Mouse (Mus musculus) thymus, adult 2 months (tissue): ENCODE measurements around the gene Lmo7. TPM values are rescaled to one million over a fixed set of nuclear protein-coding genes. Genes with fewer than 3 reads are reported as not detected.

Experiments used
- DNase-seq: peaks from one replicate; pipeline ENCODE4 v3.0.0; 2021
- H3K27ac ChIP-seq: fragments of 200-500 bp; 2 replicates; pipeline ENCODE4 v1.5.1; 2012; ENCODE audit warnings: low read length, control low read depth; ENCODE audit not compliant: control insufficient read depth, insufficient read depth
- H3K27me3 ChIP-seq: fragments of 200-500 bp; 2 replicates; pipeline ENCODE4 v1.6.1; 2012; ENCODE audit warnings: mild to moderate bottlenecking, low read length, moderate library complexity, mixed read lengths; ENCODE audit not compliant: control insufficient read depth, insufficient read depth
- H3K36me3 ChIP-seq: fragments of 200-500 bp; 2 replicates; pipeline ENCODE4 v1.6.1; 2012; ENCODE audit warnings: mild to moderate bottlenecking, low read length, moderate library complexity; ENCODE audit not compliant: control insufficient read depth, insufficient read depth
- H3K4me1 ChIP-seq: fragments of 200-500 bp; replicated peaks from 2 replicates; pipeline ENCODE4 v1.6.1; 2012; ENCODE audit warnings: low read length; ENCODE audit not compliant: control insufficient read depth, insufficient read depth
- H3K4me3 ChIP-seq: fragments of 200-500 bp; 2 replicates; pipeline ENCODE4 v1.5.1; 2012; ENCODE audit warnings: mild to moderate bottlenecking, low read length, control low read depth, moderate library complexity; ENCODE audit not compliant: control insufficient read depth, insufficient read depth
- CTCF ChIP-seq: fragments of 200-500 bp; IDR thresholded peaks from 2 replicates; pipeline ENCODE4 v1.5.1; 2012; ENCODE audit warnings: mild to moderate bottlenecking, control low read depth, low read length, moderate library complexity, borderline replicate concordance; ENCODE audit not compliant: control insufficient read depth, poor library complexity, insufficient read depth; ENCODE audit errors: extremely low read depth
- POLR2A ChIP-seq: fragments of 200-500 bp; IDR thresholded peaks from 2 replicates; pipeline ENCODE4 v1.6.1; 2012; ENCODE audit warnings: mild to moderate bottlenecking, low read length, control low read depth, moderate library complexity; ENCODE audit not compliant: control insufficient read depth, poor library complexity, insufficient read depth; ENCODE audit errors: extremely low read depth
- WGBS: fragments of 180-500 bp; shearing (Covaris S2); methylation state at CpG from one replicate; pipeline ENCODE4 v1.1.7; 2018; 5-methylcytosine and 5-hydroxymethylcytosine counted together
- polyA plus RNA-seq: library from polyadenylated mRNA; depleted of rRNA; stranded (reverse); fragments of >200 nt; gene quantifications from 2 replicates; pipeline ENCODE4 v1.2.3, GENCODE M21; 2012

Gene Lmo7
- polyA plus RNA-seq, 1 experiment: 13.2 TPM

- no peaks in the 10 kb centered on the region for H3K27me3 ChIP-seq
- TF ChIP-seq POLR2A (no peak), CTCF (no peak)
- no peaks in the 10 kb centered on the region for H3K4me1 ChIP-seq
- H3K36me3 ChIP-seq: no peaks in the 10 kb centered on the region
- WGBS: 33% methylated on average over 1 of the region's 1 CpGs
- H3K4me3 ChIP-seq: no peak overlapping the region
- DNase-seq: no peak
- H3K27ac ChIP-seq: no peak overlapping the region
These were observed 32.5 kb downstream of the Lmo7 start for GRCm38 (mm10) chr14:101762267-101762666.

GRCm38 (mm10) chr14:101763762-101764295, 34.1 kb downstream of the Lmo7 start:
- no peaks in the 10 kb centered on the region for H3K4me1 ChIP-seq
- no peak for DNase-seq
- H3K27ac ChIP-seq: no peak overlapping the region
- no peak overlapping the region for H3K4me3 ChIP-seq
- H3K36me3 ChIP-seq: no peaks in the 10 kb centered on the region
- TF ChIP-seq POLR2A (no peak), CTCF (no peak)
- WGBS: 79% methylated on average over 3 of the region's 3 CpGs
- H3K27me3 ChIP-seq: no peaks in the 10 kb centered on the region

GRCm38 (mm10) chr14:101771336-101771735, 41.6 kb downstream of the Lmo7 start:
- no peak overlapping the region for H3K4me3 ChIP-seq
- TF ChIP-seq CTCF: no peak
- TF ChIP-seq POLR2A: no peak
- no peaks in the 10 kb centered on the region for H3K36me3 ChIP-seq
- H3K4me1 ChIP-seq: no peaks in the 10 kb centered on the region
- H3K27me3 ChIP-seq: no peaks in the 10 kb centered on the region
- H3K27ac ChIP-seq: no peak overlapping the region
- 92% methylated on average over 5 of the region's 5 CpGs for WGBS
- DNase-seq: no peak

- Histone ChIP-seq H3K36me3 (no peaks in the 10 kb centered on the region), H3K27me3 (no peaks in the 10 kb centered on the region), H3K27ac (no peak overlapping the region), H3K4me1 (no peaks in the 10 kb centered on the region), H3K4me3 (no peak overlapping the region)
- WGBS: 95% methylated on average over 6 of the region's 6 CpGs
- no peak for TF ChIP-seq POLR2A
- TF ChIP-seq CTCF: no peak
- DNase-seq: no peak
These were observed 42.0 kb downstream of the Lmo7 start for GRCm38 (mm10) chr14:101771756-101772155.

GRCm38 (mm10) chr14:101774631-101775030, 44.9 kb downstream of the Lmo7 start:
- Histone ChIP-seq H3K27me3 (no peaks in the 10 kb centered on the region), H3K4me1 (no peaks in the 10 kb centered on the region), H3K27ac (no peak overlapping the region), H3K36me3 (no peaks in the 10 kb centered on the region), H3K4me3 (no peak overlapping the region)
- DNase-seq: peak; percentile 14
- TF ChIP-seq CTCF (no peak), POLR2A (no peak)
- WGBS: 58% methylated on average over 4 of the region's 4 CpGs

GRCm38 (mm10) chr14:101776296-101777128, 46.8 kb downstream of the Lmo7 start:
- WGBS: 73% methylated on average over 4 of the region's 4 CpGs
- H3K27ac ChIP-seq: no peak overlapping the region
- TF ChIP-seq CTCF: no peak
- no peak for TF ChIP-seq POLR2A
- no peaks in the 10 kb centered on the region for H3K27me3 ChIP-seq
- H3K4me3 ChIP-seq: no peak overlapping the region
- H3K4me1 ChIP-seq: no peaks in the 10 kb centered on the region
- no peaks in the 10 kb centered on the region for H3K36me3 ChIP-seq
- DNase-seq: no peak

GRCm38 (mm10) chr14:101777129-101777493, 47.4 kb downstream of the Lmo7 start:
- Histone ChIP-seq H3K27ac (no peak overlapping the region), H3K4me1 (no peaks in the 10 kb centered on the region), H3K27me3 (no peaks in the 10 kb centered on the region), H3K4me3 (no peak overlapping the region), H3K36me3 (no peaks in the 10 kb centered on the region)
- DNase-seq: no peak
- TF ChIP-seq POLR2A (no peak), CTCF (no peak)
- WGBS: 93% methylated on average over 3 of the region's 3 CpGs

GRCm38 (mm10) chr14:101778426-101778825, 48.7 kb downstream of the Lmo7 start:
- 92% methylated on average over 3 of the region's 3 CpGs for WGBS

More at GRCm38 (mm10) chr14:101778426-101778825, 48.7 kb downstream of the Lmo7 start:
- Histone ChIP-seq H3K27ac (no peak overlapping the region), H3K4me1 (no peaks in the 10 kb centered on the region), H3K4me3 (no peak overlapping the region), H3K27me3 (no peaks in the 10 kb centered on the region), H3K36me3 (no peaks in the 10 kb centered on the region)
- no peak for TF ChIP-seq POLR2A
- no peak for TF ChIP-seq CTCF
- DNase-seq: no peak
